Mouse (Mus musculus) neural tube, embryonic 15.5 days (tissue): ENCODE data around the gene Tnik. TPM values are rescaled to one million over a fixed set of nuclear protein-coding genes. Genes with fewer than 3 reads are reported as not detected.

ENCODE experiments used
- ATAC-seq: fragments of 200-750 bp; cut with Nextera tagmentation; 2 replicates; pipeline ENCODE4 v1.8.0; 2017; ENCODE audit warnings: mild to moderate bottlenecking, moderate TSS enrichment, moderate library complexity; ENCODE audit not compliant: low FRiP score
- H3K27ac ChIP-seq: fragments of 300-500 bp; sonication (generic); replicated peaks from 2 replicates; pipeline ENCODE4 v1.5.1; 2015; ENCODE audit warnings: mild to moderate bottlenecking, inconsistent platforms
- H3K27me3 ChIP-seq: fragments of 300-500 bp; sonication (generic); replicated peaks from 2 replicates; pipeline ENCODE4 v1.6.1; 2015; ENCODE audit warnings: inconsistent platforms
- H3K36me3 ChIP-seq: fragments of 300-500 bp; sonication (generic); 2 replicates; pipeline ENCODE4 v1.6.1; 2015; ENCODE audit warnings: inconsistent platforms
- H3K4me1 ChIP-seq: fragments of 300-500 bp; sonication (generic); 2 replicates; pipeline ENCODE4 v1.6.1; 2015; ENCODE audit warnings: inconsistent platforms
- H3K4me2 ChIP-seq: fragments of 300-500 bp; sonication (generic); 2 replicates; pipeline ENCODE4 v1.6.1; 2015; ENCODE audit warnings: inconsistent platforms, mild to moderate bottlenecking, moderate library complexity
- H3K4me3 ChIP-seq: fragments of 300-500 bp; sonication (generic); replicated peaks from 2 replicates; pipeline ENCODE4 v1.5.1; 2015; ENCODE audit warnings: mild to moderate bottlenecking, inconsistent platforms
- H3K9ac ChIP-seq: fragments of 300-500 bp; sonication (generic); replicated peaks from 2 replicates; pipeline ENCODE4 v1.6.1; 2015; ENCODE audit warnings: mild to moderate bottlenecking, inconsistent platforms
- H3K9me3 ChIP-seq: fragments of 300-500 bp; sonication (generic); replicated peaks from 2 replicates; pipeline ENCODE4 v1.6.1; 2016; ENCODE audit warnings: inconsistent platforms
- WGBS: fragments of 180-500 bp; shearing (Covaris S2); methylation state at CpG from one replicate; pipeline ENCODE4 v1.1.7; 2015; ENCODE audit warnings: mixed read lengths; 5-methylcytosine and 5-hydroxymethylcytosine counted together
- polyA plus RNA-seq: library from polyadenylated mRNA; unstranded; fragments of >200 nt; fragmentation: Nextera tagmentation; extraction: Ambion mirVana; gene quantifications from 2 replicates; pipeline ENCODE4 v1.2.1, GENCODE M21; 2015

The Tnik gene
- polyA plus RNA-seq, 1 experiment from 2014 or later: 67.3 TPM

DNA sequence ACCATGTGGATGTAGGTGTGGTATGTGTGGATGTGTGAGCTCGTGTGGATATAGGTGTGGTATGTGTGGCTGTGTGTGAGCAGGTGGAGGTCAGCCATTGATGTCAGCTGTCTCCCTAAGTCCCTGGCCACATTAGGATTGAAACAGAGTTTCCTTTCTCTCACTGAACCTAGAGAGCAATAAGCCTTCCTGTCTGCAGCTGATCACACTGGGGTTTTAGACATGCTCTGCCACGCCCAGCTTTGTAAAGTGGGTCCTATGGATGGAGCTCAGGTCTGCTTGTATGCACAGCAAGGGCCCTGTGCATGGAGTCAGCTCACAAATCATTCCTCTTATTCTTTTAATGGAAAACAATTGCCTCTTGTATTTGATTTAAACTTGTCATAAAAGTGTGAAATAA lies 95.4 kb downstream of the Tnik start:
- no peak for ATAC-seq
- H3K4me3 ChIP-seq: no peak overlapping the region
- H3K9me3 ChIP-seq: no peaks in the 10 kb centered on the region
- H3K4me2 ChIP-seq: no peak overlapping the region
- no peak overlapping the region for H3K27ac ChIP-seq
- H3K4me1 ChIP-seq: no peaks in the 10 kb centered on the region; the same call in 1 of the 2 replicates
- no peaks in the 10 kb centered on the region for H3K27me3 ChIP-seq
- H3K9ac ChIP-seq: no peak overlapping the region
- H3K36me3 ChIP-seq: 0 out of 2 replicates have a peak, but pooled peaks cover 2% of the 10 kb centered on the region
- WGBS: 74% methylated on average over 2 of the region's 2 CpGs

GRCm38 (mm10) chr3:28359138-28359537 lies 96.1 kb downstream of the Tnik start:
- no peak overlapping the region for H3K4me2 ChIP-seq
- WGBS: 75% methylated on average over 6 of the region's 6 CpGs
- no peak for ATAC-seq

GRCm38 (mm10) chr3:28361056-28361455 lies 98.0 kb downstream of the Tnik start:
- Histone ChIP-seq H3K4me1 (no peaks in the 10 kb centered on the region; the same call in 1 of the 2 replicates), H3K4me2 (no peak overlapping the region), H3K27ac (no peak overlapping the region), H3K9me3 (no peaks in the 10 kb centered on the region), H3K9ac (no peak overlapping the region), H3K4me3 (no peak overlapping the region), H3K36me3 (0 out of 2 replicates have a peak, but pooled peaks cover 2% of the 10 kb centered on the region), H3K27me3 (no peaks in the 10 kb centered on the region)
- WGBS: 91% methylated on average over 6 of the region's 6 CpGs
- ATAC-seq: no peak

More at GRCm38 (mm10) chr3:28359138-28359537, 96.1 kb downstream of the Tnik start:
- H3K27ac ChIP-seq: no peak overlapping the region
- no peak overlapping the region for H3K4me3 ChIP-seq
- no peaks in the 10 kb centered on the region; the same call in 1 of the 2 replicates for H3K4me1 ChIP-seq
- 0 out of 2 replicates have a peak, but pooled peaks cover 2% of the 10 kb centered on the region for H3K36me3 ChIP-seq
- H3K9me3 ChIP-seq: no peaks in the 10 kb centered on the region
- H3K27me3 ChIP-seq: no peaks in the 10 kb centered on the region
- no peak overlapping the region for H3K9ac ChIP-seq

GRCm38 (mm10) chr3:28363441-28364125 lies 100.6 kb downstream of the Tnik start:
- ATAC-seq: no peak
- Histone ChIP-seq H3K9ac (no peak overlapping the region), H3K36me3 (0 out of 2 replicates have a peak, but pooled peaks cover 2% of the 10 kb centered on the region), H3K9me3 (no peaks in the 10 kb centered on the region), H3K4me2 (no peak overlapping the region), H3K27ac (no peak overlapping the region), H3K4me1 (peaks cover 6% of the 10 kb centered on the region; the same call in 1 of the 2 replicates), H3K27me3 (no peaks in the 10 kb centered on the region), H3K4me3 (no peak overlapping the region)
- 78% methylated on average over 5 of the region's 5 CpGs for WGBS

DNA sequence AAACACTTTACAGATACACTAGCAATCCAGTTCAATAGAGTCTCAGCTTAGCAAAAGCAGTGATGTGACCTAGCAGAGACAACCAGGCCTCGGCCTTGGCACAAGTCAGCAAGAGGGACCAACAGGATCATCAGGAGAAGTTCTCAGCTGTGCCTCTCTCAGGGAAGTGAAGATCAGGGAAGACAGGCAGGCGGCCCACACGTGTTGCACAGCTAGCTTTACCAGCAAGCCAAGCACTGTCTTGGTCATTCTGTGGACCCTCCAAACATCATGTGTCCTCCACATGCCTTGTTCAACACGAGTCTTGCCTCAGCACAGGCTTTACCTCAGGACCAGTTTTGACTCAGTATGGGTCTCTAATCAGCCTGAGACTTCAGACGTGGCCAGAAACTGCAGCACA lies 105.7 kb downstream of the Tnik start:
- H3K27me3 ChIP-seq: no peaks in the 10 kb centered on the region
- H3K4me1 ChIP-seq: peaks cover 6% of the 10 kb centered on the region; the same call in 1 of the 2 replicates
- no peak overlapping the region for H3K9ac ChIP-seq
- no peak overlapping the region for H3K4me3 ChIP-seq
- H3K36me3 ChIP-seq: no peaks in the 10 kb centered on the region
- no peak overlapping the region for H3K27ac ChIP-seq
- H3K4me2 ChIP-seq: no peak overlapping the region
- no peaks in the 10 kb centered on the region for H3K9me3 ChIP-seq
- 88% methylated on average over 5 of the region's 5 CpGs for WGBS
- no peak for ATAC-seq

GRCm38 (mm10) chr3:28369266-28369665 lies 106.3 kb downstream of the Tnik start:
- no peaks in the 10 kb centered on the region for H3K9me3 ChIP-seq
- no peak overlapping the region for H3K9ac ChIP-seq
- no peak overlapping the region for H3K27ac ChIP-seq
- H3K4me3 ChIP-seq: no peak overlapping the region
- WGBS: 84% methylated on average over 1 of the region's 1 CpGs
- peaks cover 6% of the 10 kb centered on the region; the same call in 1 of the 2 replicates for H3K4me1 ChIP-seq
- no peaks in the 10 kb centered on the region for H3K27me3 ChIP-seq
- no peak for ATAC-seq
- no peaks in the 10 kb centered on the region for H3K36me3 ChIP-seq
- H3K4me2 ChIP-seq: no peak overlapping the region

GRCm38 (mm10) chr3:28369698-28370097 lies 106.7 kb downstream of the Tnik start:
- no peaks in the 10 kb centered on the region for H3K27me3 ChIP-seq
- no peaks in the 10 kb centered on the region for H3K36me3 ChIP-seq
- 68% methylated on average over 5 of the region's 5 CpGs for WGBS
- ATAC-seq: no peak
- no peaks in the 10 kb centered on the region for H3K9me3 ChIP-seq
- peaks cover 6% of the 10 kb centered on the region; the same call in 1 of the 2 replicates for H3K4me1 ChIP-seq
- no peak overlapping the region for H3K4me3 ChIP-seq
- H3K4me2 ChIP-seq: no peak overlapping the region
- no peak overlapping the region for H3K9ac ChIP-seq
- no peak overlapping the region for H3K27ac ChIP-seq

DNA sequence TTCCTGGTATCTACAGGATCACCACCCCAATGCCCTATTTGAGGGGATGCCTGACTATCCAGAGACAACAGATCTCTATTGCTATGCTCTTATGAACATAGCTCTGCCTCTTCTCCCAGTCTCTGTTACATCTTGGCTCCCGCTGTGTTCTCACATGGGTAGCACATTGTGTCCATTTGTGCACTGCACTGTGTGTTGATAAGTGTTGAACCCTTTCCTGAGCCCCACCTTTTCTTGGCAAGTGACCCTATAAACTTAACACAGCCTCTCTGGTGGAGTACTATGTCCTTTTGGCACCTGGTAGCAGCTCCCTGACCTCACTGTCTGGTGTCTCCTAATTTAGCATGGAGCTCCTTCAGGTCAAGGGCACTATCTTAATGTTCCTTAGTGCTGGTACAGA lies 108.6 kb downstream of the Tnik start:
- Histone ChIP-seq H3K27me3 (no peaks in the 10 kb centered on the region), H3K4me2 (no peak overlapping the region), H3K4me3 (no peak overlapping the region), H3K4me1 (peaks cover 6% of the 10 kb centered on the region; the same call in 1 of the 2 replicates), H3K36me3 (no peaks in the 10 kb centered on the region), H3K9me3 (no peaks in the 10 kb centered on the region), H3K9ac (no peak overlapping the region), H3K27ac (no peak overlapping the region)
- no peak for ATAC-seq
- WGBS: 88% methylated on average over 1 of the region's 1 CpGs

DNA sequence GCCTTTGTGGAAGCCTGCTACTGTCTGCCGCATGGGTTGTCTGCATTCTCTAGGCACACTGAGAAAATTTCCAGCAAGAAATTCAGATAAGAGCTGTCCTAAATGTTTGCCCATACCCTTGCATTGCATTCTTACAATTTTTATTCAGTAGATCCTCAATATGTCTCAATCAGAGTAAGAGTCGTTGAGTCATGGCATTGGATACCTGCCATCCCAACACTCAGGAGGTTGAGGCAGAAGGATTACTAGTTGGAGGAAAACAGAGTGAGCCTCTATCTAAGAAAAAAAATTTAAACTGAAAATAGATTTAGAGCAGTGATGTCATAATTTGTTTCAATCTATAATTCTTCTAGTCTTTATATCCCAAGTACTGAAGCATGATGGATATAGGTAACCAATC lies 109.4 kb downstream of the Tnik start:
- no peaks in the 10 kb centered on the region for H3K36me3 ChIP-seq
- no peak for ATAC-seq
- WGBS: 91% methylated on average over 2 of the region's 2 CpGs
- no peaks in the 10 kb centered on the region for H3K9me3 ChIP-seq
- H3K4me1 ChIP-seq: no peaks in the 10 kb centered on the region
- H3K27ac ChIP-seq: no peak overlapping the region
- H3K9ac ChIP-seq: no peak overlapping the region
- no peaks in the 10 kb centered on the region for H3K27me3 ChIP-seq
- H3K4me3 ChIP-seq: no peak overlapping the region
- no peak overlapping the region for H3K4me2 ChIP-seq

GRCm38 (mm10) chr3:28374738-28375510 lies 111.9 kb downstream of the Tnik start:
- Histone ChIP-seq H3K4me2 (no peak overlapping the region), H3K9me3 (no peaks in the 10 kb centered on the region), H3K4me3 (no peak overlapping the region), H3K9ac (no peak overlapping the region), H3K36me3 (no peaks in the 10 kb centered on the region), H3K27ac (no peak overlapping the region), H3K27me3 (no peaks in the 10 kb centered on the region), H3K4me1 (no peaks in the 10 kb centered on the region)
- no peak for ATAC-seq
- WGBS: 92% methylated on average over 6 of the region's 6 CpGs

- Histone ChIP-seq H3K27ac (no peak overlapping the region), H3K4me2 (no peak overlapping the region), H3K36me3 (no peaks in the 10 kb centered on the region), H3K27me3 (no peaks in the 10 kb centered on the region), H3K9ac (no peak overlapping the region), H3K4me1 (peaks cover 27% of the 10 kb centered on the region), H3K9me3 (no peaks in the 10 kb centered on the region), H3K4me3 (no peak overlapping the region)
- ATAC-seq: no peak
- WGBS: 18% methylated on average over 2 of the region's 2 CpGs
These were observed 117.2 kb downstream of the Tnik start for GRCm38 (mm10) chr3:28380224-28380623.
